Mouse (Mus musculus): ENCODE data around the gene Palld.

Palld gene

DNA sequence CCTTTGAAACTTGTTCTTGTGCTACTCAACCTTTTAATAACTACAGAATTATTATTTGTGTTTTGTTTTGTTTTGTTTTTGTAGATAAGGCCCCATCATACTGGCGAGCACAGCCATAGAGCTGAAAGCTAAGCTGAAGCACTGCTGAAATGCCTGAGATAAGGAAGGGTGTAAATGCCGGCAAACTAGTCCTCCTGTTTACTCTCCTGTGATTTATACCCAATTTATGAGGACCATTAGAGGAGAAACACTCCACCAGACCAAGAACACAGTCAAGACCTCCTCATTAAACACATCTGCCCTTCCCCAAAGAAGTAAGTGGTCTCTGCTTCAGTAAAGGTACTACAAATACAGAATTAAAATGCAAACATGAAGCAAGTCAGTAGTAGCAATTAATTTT, 219.6 kb downstream of the Palld start:
- DNase-seq = no peak

DNA sequence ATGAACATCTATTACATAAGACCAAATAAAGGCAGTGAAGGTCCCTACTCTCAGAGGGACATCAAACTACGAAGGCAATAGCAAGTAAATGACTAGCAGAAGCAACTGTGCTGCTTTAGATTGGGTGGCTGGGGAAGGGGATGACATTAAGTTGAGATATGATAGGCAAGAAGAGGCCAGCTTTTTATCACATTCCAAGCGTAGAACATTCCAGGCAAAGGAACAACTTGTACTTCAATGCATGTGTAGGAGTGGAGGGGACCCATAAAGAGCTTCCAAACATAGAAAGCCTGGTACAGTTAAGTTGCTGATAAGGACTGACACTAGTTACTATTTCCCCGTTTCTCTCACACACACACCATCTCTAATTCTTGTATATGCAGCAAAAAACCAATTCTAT, 221.3 kb downstream of the Palld start:
- no peak for DNase-seq

DNA sequence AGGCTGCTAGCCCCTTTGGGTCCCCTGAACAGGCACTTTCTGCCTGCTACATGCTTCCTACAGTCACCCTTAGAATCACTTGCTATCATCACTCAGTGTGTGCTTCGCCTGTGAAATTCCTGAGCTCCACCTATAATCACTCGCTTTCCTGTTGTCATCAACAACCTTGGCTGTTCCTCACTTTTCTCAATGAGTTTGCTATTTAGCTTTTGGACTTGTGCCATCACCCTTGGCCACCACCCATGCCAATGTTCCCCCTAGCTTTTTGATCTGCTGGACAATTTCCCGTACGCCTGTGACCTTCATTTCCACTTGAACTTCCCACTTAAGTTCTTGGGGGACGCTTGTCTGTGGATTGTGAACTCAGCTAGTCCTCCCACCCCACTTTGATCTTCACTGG, 225.3 kb downstream of the Palld start:
- no peak for DNase-seq

DNA sequence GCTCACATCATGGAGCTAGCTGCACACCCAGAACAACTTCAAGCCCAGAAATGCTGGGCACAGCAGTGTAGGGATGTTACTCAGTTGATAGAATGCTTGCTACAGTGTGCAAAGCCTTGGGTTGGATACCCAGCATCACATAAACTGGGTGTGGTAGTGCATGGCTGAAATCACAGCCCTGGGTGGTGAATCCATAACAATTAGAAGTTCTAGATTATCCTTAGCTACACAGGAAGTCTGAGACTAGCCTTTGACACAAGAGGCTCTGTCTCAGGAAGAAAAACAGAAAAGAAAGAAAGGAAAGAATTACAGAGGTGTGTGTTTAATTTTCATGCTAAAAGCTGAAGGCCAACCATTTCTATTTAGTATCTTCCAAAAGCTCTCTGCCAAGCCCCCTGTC, 231.3 kb downstream of the Palld start:
- DNase-seq = no peak

DNA sequence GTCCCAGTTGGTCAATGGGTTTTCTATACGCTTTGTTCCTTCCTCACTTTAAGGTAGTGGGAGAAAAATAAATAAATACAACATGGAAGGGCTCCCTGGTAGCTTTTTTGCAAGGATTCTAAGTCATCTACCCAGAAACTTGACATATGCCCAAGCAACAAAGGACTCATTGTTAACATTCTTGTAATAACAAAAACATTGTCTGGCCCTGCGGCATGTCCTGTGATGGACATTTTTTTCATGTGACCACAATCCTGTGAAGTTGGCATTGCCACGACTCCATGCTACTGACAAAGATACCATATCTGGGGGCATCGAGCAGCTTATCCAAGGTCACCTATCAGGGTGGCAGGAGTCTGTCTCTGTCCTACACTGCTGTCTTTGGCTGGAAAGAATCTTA, 232.1 kb downstream of the Palld start:
- no peak for DNase-seq

DNA sequence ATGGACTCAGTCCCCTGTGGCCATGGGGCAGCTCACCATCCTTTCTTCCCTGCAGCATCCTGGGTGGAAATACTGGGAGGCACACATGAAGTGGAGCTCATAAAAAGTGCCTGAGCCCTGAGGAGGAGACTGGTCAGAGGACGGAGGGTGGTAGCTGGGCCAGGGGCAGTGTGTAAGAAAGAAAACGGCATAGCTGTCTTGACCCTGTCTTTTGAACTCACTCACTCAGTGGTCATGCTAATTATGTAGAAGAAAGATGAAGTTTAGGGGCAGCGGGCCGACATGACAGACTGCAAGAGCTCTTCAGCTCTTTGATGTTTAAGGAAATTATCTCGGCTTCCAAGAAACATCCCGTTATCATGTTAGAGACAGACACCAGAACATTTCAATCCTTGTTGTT, 235.6 kb downstream of the Palld start:
- no peak for DNase-seq

DNA sequence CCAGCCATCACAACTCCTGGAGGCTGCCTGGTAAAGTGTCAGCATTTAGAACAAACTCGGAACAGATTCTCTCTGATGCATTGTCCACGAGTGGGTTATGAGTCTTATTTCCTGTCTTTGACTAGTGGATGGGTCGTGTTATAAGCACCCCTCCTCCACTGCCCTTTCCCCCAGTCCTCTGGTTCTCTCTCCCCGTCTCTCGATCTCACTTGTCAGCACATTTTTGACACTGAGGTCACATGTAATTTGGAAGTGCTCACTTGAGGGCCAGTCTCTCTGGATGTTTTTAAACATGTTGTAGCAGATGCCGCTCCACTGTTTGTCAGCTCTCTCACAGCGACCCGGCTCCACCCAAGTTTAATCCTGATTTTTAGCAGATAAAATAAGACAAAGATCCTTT, 237.5 kb downstream of the Palld start:
- DNase-seq = peak in 1 of 2 experiments; percentile 27

DNA sequence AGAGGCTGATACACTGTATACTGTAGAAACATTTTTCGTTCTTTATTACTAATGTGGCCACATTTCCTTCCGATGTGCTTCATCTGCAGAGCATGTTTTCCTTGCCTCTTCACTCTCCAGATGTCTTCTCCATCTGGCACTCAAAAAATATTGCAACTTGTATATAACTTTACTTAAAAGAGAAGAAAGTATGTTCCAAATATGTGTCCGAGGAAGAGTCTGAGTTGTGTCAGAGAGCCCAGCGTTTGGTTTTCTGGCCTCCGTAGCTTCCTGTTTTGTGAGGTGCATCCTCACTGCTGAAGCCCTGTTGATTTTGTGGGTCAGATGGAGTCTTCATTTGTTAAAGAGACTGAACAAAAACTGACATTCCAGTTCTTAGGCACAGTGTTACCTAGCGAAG, 238.3 kb downstream of the Palld start:
- no peak for DNase-seq

DNA sequence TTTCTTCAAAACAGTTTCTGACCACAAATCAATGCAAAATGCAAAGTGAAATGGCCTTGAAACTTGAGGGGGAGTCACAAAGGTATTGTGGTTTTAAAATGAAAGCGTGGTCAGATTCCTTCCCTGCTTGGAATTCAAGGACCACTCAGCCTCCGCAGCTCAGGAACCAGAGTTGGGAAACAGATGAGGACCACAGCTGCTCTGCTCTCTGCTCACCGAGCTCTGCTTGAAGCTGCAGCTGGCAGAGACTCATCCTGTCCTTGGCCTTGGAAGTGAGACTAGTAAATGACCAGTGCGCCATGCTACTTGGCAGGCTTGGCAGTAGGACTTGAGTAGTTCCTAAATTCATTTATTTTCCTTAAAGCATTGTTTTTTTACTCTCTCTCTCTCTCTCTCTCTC, 239.7 kb downstream of the Palld start:
- DNase-seq = no peak

DNA sequence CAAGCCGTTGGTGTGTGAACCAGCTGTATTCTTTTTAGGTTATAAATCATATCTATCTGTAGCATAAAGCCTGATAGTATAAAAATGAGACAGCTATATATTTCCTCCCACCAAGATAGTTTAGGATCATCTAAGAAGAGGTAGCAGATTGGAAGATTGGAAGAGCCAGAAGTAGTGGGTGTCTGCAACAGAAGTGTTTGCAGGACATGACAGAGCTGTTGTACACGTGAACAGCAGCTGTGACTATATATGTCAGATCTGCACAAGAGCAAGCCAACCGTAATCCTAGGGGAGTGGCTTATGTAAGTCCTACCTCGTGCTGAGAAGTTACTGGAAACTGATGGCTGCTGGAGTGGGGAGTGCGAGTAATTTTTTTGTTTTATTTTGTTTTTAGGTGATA, 240.9 kb downstream of the Palld start:
- no peak for DNase-seq

DNA sequence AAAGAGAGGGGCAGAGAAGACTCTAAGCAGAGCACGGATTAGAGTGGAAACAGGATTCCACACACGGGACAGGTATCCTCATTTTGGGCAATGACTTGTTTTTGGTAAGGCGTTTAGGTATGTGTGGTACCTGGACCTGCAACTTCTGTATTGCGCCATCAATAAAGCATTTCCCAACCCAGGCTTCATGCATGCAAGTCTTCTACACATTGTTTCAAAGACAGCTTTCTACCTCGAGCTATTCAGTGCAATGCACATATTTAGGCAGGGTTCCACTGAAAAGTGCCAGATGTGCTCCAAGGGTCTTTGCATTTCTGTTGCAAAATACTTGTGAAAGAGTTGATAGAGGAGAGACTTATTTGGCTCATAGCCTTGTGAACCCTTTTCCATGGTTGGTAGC, 241.5 kb downstream of the Palld start:
- no peak for DNase-seq

DNA sequence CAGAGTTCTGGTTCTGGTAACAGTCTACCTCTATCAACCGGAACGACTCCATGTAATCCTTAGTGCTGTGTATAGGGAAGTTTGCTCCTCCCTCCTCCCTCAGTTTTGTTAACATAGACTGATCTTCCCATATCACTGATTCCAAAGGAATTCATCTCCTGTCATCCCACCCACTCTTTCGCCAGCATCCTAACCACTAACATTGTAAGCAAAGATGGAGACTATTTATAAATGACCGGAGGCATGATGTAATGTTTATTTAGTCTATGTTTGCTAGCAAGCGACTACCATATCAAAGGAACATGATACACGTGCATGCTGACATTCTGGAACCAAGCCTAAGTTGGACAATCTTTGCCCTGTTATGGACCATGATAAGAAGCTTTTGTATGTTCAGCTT, 250.5 kb downstream of the Palld start:
- no peak for DNase-seq

DNA sequence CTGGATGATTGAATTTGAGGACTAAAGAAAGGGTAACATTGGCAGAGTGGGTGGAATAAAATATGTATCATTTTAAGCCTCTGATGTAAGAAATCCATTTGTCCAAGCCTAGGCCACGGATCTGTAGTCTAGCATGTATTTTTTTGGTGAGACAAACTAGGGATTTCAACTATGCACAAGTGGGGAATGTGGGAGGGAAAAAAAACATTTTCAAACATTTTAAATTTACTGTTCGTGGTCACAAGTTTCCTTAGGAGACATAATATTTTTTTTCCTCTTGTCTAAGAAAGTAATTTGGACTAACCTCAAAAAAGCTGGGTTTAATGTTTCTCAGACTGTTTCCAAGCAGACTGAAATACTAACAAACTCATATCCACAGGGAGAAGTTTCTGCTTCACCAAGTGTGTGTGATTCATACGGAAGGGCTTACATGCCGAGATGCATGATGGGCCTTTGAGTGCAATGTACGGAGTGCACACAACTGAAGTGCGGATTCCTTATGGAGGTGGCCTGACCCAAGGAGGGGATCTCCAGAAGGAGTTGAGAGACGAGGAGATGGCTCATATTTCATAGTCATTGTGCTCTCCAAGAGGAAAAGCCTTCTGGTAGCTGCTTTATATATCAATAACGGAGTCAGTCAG, 256.2 kb downstream of the Palld start:
- peak in 1 of 2 experiments; percentile 35 for DNase-seq

DNA sequence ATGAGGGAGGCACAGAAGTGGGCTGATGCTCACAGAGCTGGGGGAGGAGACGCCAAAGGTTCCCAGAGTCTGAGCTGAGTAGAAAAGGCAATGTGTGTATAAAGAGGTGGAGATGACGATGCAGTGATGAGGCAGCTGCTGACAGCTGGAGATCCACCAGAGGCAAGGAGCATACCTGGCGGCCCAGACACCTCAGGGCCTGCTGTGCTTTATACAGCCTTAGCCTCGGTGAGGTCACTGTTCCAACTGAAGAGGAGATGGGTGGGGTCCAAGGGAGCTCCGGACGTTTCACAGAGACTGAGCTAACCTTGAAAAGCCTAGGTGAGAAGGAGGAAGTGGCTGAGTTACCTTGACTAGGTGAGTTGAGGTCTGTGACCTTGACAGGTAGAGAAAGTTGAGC, 256.8 kb downstream of the Palld start:
- no peak for DNase-seq

DNA sequence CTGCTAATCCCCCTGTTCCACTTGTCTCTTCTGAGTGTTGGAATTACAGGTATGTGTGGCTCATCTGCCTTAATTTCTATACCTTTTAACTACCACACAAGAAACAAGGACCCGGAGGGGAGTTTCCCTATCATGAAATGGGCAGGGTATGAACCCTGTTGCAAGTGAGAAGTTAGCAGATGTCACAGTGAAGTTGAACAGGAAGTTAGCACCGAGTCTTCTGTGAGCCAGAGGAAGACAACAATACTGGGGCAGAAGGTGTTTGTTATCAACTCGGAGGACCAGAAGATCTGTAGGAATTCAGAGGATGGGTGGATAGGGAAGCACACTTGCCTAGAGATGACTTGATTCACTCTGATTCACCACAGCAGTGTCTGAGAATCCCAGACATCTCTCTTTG, 259.3 kb downstream of the Palld start:
- DNase-seq = no peak

DNA sequence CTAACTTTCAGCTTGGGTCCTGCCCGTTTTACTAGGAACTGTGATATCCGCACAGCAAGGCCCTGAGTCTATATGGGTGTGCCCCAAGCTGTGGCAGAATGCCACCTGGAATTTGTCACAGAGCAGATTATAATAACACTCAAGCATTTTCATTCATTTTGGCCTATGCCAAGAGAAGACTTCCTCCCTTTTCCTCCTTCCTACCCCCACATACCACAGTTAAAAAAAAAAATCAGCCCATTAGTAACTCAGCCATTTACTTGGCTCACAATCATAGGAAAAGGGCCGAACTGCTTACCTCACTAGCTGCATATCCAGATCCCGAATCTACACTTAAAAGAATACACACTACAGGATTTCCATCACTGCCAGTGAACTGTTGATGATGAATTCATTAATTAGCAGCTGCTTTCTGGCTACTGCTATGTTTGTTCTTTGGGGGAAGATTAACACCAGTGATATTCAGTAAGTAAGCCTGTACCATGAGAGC, 260.1 kb downstream of the Palld start:
- DNase-seq = peak; percentile 37 to 60

DNA sequence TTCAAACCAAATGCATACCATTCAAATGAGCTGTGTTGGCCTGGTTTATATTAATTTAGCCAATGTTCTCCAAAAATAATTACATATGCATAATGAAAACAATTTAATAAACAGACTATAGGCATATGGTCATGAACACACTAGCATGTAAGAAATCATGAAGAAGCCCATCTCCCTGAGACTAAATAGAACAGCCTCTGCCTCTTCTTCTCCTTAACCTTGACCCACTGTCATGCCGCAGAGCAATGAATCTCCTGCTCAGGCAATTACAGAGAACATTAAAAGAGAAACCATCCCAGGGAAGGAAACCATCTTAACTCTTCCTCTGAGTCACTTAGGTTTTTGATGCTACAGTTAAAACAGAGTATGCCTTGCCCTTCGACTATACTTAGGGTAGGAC, 262.9 kb downstream of the Palld start:
- no peak for DNase-seq

DNA sequence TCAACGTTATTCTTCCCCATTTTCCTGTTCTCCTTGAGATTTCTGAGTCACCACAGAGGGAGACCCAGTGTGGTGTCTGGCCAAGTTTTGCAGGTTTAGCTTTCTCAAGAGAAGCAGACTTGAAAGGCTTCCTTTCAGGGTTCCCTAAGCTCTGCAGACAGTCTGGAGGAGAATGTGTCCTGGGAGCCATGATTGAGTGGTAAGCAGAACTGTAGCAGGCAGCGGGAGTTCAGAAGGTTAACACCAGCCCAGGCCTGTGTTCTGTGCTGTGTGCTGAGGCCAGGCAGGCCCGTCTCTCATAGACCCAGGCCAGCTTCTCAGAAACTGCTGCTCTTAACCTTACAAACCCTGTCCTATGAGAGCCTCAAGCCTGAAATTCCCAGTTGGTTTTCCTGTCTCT, 263.5 kb downstream of the Palld start:
- DNase-seq = peak; percentile 33 to 51

DNA sequence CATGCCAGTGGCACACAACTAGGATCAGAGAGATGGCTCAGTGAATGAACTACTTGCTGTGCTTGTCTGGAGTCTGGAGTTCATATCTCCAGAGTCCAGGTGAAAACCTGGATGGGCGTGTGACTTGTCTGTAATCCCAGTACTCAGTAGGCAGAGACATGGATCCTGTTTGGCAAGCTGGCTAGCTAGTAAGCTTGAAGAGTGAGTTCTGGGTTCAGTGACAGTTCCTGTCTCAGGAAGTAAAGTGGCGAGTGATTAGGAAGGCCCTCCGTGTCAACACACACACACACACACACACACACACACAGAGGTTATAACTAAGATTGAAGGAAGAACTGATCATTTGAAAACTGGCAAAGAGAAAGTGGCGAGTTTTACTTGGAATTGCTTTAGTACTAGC, 264.8 kb downstream of the Palld start:
- no peak for DNase-seq

DNA sequence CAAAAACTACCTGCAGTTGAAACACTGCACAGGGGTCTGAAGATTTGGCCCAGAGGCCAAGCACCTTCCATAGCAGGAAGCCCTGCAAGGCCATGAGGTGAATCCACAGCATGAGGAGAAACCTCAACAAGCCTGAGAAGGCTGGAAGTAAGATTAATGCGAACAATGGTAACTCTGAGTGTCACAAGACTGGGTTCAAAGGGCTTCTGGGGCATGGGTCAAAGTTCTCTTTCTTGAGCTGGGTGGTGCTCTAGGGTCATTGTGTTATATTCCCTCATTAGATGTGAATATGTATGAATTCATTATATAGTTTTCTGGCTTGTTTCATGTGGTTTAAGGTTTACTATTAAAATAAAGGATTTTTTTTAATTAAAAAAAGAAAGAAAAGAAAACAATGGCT, 267.7 kb downstream of the Palld start:
- no peak for DNase-seq

DNA sequence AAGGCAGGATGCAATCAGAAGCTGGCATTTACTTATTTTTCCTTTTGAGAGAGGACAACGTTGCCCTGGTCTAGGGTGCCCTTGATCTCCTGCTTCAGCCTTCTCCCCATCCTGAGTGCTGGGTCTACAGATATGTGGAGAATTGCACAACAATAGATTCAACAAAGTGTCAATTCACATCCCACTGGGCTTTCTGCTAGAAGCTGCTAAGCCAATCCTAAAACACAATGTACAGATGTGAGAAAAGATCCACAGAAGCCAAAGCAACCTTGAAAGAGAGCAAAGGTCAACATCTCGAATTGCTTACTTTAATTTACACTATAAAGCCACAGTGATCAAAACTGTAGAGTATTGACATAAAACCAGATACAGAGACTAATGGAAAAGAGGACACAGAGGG, 270.2 kb downstream of the Palld start:
- no peak for DNase-seq

DNA sequence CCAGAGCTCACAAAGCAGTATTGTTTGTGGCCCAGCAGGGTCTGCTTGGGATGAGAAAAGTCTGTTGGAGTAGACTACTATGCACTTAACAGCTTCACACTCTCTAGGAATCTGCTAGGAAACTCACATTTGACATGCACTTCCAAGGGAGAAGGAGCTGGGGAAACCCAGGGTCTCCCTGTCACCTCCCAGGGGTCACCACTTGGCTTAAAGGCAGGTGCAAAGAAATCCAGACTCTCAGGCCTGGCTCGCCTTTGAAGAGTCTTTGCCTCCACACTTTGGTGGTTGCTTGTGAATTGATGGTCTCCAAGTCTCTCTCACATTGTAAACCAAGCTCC, 272.9 kb downstream of the Palld start:
- DNase-seq = no peak

DNA sequence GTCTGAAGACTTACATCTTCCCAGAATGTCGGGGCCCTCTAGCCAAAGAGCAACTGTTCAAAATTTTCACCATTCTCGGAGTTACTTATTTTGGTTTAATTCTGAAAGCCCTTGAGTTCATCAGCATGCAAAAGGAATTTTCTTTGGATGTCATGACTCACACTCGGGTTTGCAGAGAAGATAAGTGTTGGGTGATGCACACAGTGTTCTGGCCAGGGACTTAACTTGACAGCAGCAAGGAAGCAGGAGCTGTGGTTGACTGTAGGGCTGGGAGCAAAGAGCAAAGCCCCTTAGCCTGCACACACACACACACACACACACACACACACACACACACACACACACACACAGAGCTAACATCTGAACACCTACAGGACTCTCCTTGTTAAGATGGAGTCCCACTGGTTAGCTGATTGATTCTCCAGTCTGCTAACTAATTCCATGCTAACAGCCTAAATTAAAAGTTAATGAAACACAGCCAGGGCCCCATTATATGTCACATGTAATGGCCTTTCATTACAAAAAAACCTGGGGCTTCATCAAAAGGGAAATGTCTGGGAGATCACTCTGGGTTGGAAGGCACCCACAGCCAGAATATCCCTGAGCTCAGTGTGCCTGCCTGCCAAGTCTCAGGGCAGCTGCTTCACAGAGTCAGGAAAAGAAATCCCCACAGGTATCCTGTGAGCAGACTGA, 273.4 kb downstream of the Palld start:
- DNase-seq = no peak

DNA sequence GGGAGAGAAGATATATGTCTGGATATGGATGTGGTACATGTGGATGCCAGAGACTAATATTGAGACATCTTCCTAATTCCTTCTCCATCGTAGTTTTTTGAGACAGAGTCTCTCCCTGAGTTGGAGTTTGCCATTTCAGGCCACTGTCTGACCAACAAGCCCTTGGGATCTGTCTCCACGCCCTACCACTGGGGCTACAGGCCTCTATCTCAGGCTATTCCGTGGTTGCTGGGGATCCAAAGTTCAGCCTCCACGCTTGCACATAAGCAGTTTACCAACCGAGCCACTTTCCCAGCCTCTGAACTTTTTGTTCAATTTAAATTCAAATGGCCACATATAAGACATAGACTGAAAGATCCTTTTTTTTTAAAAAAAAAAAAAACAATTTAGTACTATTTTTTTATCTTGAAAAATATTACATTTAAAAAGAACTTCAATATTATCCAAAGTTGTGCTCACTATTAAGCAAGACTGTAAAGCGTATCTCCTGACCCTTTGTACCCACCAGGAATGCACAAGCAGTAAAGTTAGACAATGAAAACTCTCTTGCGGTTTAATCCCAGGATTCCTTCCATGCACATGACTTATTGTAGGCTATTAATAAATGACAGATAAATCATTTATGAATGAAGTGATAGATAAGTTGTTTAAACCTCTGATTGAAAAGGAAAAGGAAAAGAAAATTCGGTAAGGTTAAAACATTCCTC, 276.1 kb downstream of the Palld start:
- no peak for DNase-seq

Measured in kidney, postnatal 4 days (tissue).